Mouse (Mus musculus) neural tube, embryonic 12.5 days (tissue): ENCODE results near the gene Snd1. TPM values are rescaled to one million over a fixed set of nuclear protein-coding genes. Genes with fewer than 3 reads are reported as not detected.

Source experiments
- ATAC-seq: fragments of 200-750 bp; cut with Nextera tagmentation; 2 replicates; pipeline ENCODE4 v1.8.0; 2017; ENCODE audit warnings: low read depth, mild to moderate bottlenecking, moderate TSS enrichment, moderate library complexity; ENCODE audit not compliant: low FRiP score
- H3K27ac ChIP-seq: fragments of 300-500 bp; sonication (generic); 2 replicates; pipeline ENCODE4 v1.5.1; 2016
- H3K27me3 ChIP-seq: fragments of 300-500 bp; sonication (generic); replicated peaks from 2 replicates; pipeline ENCODE4 v1.6.1; 2016; ENCODE audit warnings: mild to moderate bottlenecking
- H3K36me3 ChIP-seq: fragments of 300-500 bp; sonication (generic); 2 replicates; pipeline ENCODE4 v1.6.1; 2016; ENCODE audit warnings: mild to moderate bottlenecking
- H3K4me1 ChIP-seq: fragments of 300-500 bp; sonication (generic); 2 replicates; pipeline ENCODE4 v1.6.1; 2016
- H3K4me2 ChIP-seq: fragments of 300-500 bp; sonication (generic); replicated peaks from 2 replicates; pipeline ENCODE4 v1.6.1; 2016; ENCODE audit warnings: mild to moderate bottlenecking
- H3K4me3 ChIP-seq: fragments of 300-500 bp; sonication (generic); 2 replicates; pipeline ENCODE4 v1.5.1; 2016
- H3K9ac ChIP-seq: fragments of 300-500 bp; sonication (generic); 2 replicates; pipeline ENCODE4 v1.6.1; 2016; ENCODE audit warnings: mild to moderate bottlenecking
- H3K9me3 ChIP-seq: fragments of 300-500 bp; sonication (generic); 2 replicates; pipeline ENCODE4 v1.6.1; 2016; ENCODE audit warnings: mild to moderate bottlenecking
- WGBS: fragments of 180-500 bp; shearing (Covaris S2); methylation state at CpG from one replicate; pipeline ENCODE4 v1.1.7; 2016; 5-methylcytosine and 5-hydroxymethylcytosine counted together
- polyA plus RNA-seq: library from polyadenylated mRNA; unstranded; fragments of >200 nt; fragmentation: Nextera tagmentation; extraction: Ambion mirVana; gene quantifications from 2 replicates; pipeline ENCODE4 v1.2.1, GENCODE M21; 2016

The Snd1 gene
- polyA plus RNA-seq, 1 experiment from 2014 or later: 101 TPM

GRCm38 (mm10) chr6:28583399-28583798 is 108.5 kb downstream of the Snd1 start:
- no peaks in the 10 kb centered on the region for H3K27me3 ChIP-seq
- H3K36me3 ChIP-seq: no peaks in the 10 kb centered on the region
- no peak overlapping the region for H3K4me2 ChIP-seq
- 0 out of 2 replicates have a peak, but pooled peaks cover 2% of the 10 kb centered on the region for H3K4me1 ChIP-seq
- no peaks in the 10 kb centered on the region for H3K9me3 ChIP-seq
- no peak overlapping the region for H3K4me3 ChIP-seq
- ATAC-seq: no peak
- no peak overlapping the region for H3K27ac ChIP-seq
- 91% methylated on average over 2 of the region's 2 CpGs for WGBS
- no peak overlapping the region for H3K9ac ChIP-seq

DNA sequence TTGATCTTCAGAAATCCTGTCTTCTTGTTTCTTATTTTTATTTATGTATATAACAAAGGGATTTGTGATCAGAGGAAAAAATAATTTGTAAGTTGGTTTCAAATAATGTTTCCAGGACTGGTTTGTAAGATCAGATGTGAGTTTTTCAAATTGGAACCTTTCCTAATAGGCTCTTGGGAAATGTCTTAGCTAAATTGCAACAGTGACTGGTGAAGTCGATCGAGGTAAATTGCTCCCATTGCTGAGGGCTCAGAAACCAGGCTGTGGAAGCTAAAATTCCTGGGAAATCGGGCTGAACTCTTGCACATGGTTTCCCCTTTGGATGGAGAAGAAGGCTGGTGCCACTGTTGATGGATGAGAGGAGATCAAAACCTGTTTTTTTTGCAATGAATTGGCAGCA is 111.9 kb downstream of the Snd1 start:
- Histone ChIP-seq H3K27ac (no peak overlapping the region), H3K9ac (no peak overlapping the region), H3K27me3 (no peaks in the 10 kb centered on the region), H3K4me2 (no peak overlapping the region), H3K36me3 (no peaks in the 10 kb centered on the region), H3K9me3 (no peaks in the 10 kb centered on the region), H3K4me3 (no peak overlapping the region), H3K4me1 (0 out of 2 replicates have a peak, but pooled peaks cover 2% of the 10 kb centered on the region)
- 80% methylated on average over 3 of the region's 3 CpGs for WGBS
- ATAC-seq: no peak

GRCm38 (mm10) chr6:28588494-28589171 is 113.7 kb downstream of the Snd1 start:
- no peaks in the 10 kb centered on the region for H3K36me3 ChIP-seq
- no peaks in the 10 kb centered on the region for H3K9me3 ChIP-seq
- no peak overlapping the region for H3K4me3 ChIP-seq
- H3K4me1 ChIP-seq: 0 out of 2 replicates have a peak, but pooled peaks cover 2% of the 10 kb centered on the region
- H3K9ac ChIP-seq: no peak overlapping the region
- ATAC-seq: no peak
- 83% methylated on average over 5 of the region's 5 CpGs for WGBS
- H3K4me2 ChIP-seq: no peak overlapping the region
- H3K27me3 ChIP-seq: no peaks in the 10 kb centered on the region
- H3K27ac ChIP-seq: no peak overlapping the region

DNA sequence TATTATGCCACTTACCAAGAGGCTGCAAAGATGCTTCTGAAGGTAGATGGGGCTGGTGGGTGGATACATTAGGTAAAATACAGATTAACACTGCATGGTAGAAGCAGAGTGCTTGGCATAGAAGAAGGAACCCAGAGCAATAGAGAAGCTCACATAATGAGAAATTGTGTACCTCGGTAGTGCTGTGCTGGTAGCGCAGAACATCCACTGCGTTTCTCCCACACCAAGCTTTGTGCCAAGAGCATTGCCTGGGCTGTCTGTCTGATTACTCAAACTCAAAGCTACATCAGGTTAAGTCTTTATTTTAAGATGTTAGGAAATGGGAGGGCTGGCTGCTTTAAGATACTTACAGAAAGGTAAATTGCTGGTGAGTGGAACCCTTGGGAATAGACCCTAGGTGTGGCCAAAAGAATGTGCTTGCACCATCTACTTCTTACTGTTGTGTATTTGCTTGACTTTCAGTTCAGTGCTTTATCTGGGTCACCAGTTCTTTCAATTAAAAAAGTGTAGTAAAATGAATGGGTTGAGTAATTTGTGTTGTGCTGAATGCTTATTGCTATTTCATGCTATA is 117.5 kb downstream of the Snd1 start:
- no peak for ATAC-seq

GRCm38 (mm10) chr6:28593708-28594107 is 118.8 kb downstream of the Snd1 start:
- Histone ChIP-seq H3K4me2 (no peak overlapping the region), H3K4me3 (no peak overlapping the region), H3K36me3 (no peaks in the 10 kb centered on the region), H3K27ac (no peak overlapping the region), H3K27me3 (no peaks in the 10 kb centered on the region), H3K4me1 (no peaks in the 10 kb centered on the region), H3K9ac (no peak overlapping the region), H3K9me3 (no peaks in the 10 kb centered on the region)
- ATAC-seq: no peak
- WGBS: 75% methylated on average over 3 of the region's 3 CpGs

More for the DNA sequence above, 117.5 kb downstream of the Snd1 start:
- Histone ChIP-seq H3K4me1 (0 out of 2 replicates have a peak, but pooled peaks cover 2% of the 10 kb centered on the region), H3K27me3 (no peaks in the 10 kb centered on the region), H3K27ac (no peak overlapping the region), H3K9me3 (no peaks in the 10 kb centered on the region), H3K4me3 (no peak overlapping the region), H3K36me3 (no peaks in the 10 kb centered on the region), H3K4me2 (no peak overlapping the region), H3K9ac (no peak overlapping the region)
- WGBS: 97% methylated on average over 3 of the region's 3 CpGs

DNA sequence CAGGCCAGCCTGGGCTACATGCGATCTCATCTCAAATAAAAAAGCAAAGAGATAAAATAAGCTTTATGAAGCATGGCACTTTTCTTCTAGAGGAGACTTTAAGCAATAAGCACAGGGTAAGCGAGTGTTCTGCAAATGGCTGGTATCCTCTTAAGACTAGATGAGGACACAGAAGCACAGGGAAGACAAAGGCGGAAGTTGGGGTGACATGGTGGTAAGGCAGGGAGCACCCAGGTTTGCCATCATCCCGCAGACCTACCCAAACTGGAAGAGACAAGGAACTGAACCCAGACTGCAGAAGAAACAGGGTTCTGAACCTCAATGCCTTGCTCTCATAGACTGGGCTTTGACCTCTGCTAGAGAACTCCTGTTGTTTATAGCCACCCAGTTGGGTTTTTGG is 119.8 kb downstream of the Snd1 start:
- H3K36me3 ChIP-seq: no peaks in the 10 kb centered on the region
- no peak overlapping the region for H3K4me3 ChIP-seq
- 0 out of 2 replicates have a peak, but pooled peaks cover 1% of the 10 kb centered on the region for H3K4me1 ChIP-seq
- H3K9me3 ChIP-seq: no peaks in the 10 kb centered on the region
- ATAC-seq: no peak
- no peaks in the 10 kb centered on the region for H3K27me3 ChIP-seq
- no peak overlapping the region for H3K9ac ChIP-seq
- 95% methylated on average over 4 of the region's 4 CpGs for WGBS
- H3K27ac ChIP-seq: no peak overlapping the region
- H3K4me2 ChIP-seq: no peak overlapping the region

DNA sequence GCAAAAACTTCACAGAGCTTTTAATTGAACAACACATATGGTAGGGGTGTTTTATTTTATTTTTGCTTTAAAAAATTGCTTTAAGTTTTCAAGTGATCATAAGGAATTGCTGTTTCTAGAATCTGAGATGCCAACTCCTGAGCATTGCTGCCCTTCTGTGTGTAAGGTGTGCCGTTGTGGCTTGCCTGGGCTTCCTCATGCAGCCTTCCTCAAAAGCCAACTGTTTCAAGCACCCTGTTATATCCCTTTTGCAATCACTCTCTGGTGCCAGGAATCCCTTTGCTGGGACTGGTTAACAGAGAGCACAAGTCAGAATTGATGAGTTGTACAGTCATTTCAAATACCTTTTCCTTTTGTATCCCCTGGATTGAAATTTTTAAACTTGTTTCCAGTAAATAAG is 120.3 kb downstream of the Snd1 start:
- H3K27ac ChIP-seq: no peak overlapping the region
- H3K9ac ChIP-seq: no peak overlapping the region
- no peaks in the 10 kb centered on the region for H3K9me3 ChIP-seq
- H3K4me1 ChIP-seq: 0 out of 2 replicates have a peak, but pooled peaks cover 4% of the 10 kb centered on the region
- WGBS: 91% methylated on average over 1 of the region's 1 CpGs
- no peaks in the 10 kb centered on the region for H3K27me3 ChIP-seq
- ATAC-seq: no peak
- no peak overlapping the region for H3K4me2 ChIP-seq
- H3K36me3 ChIP-seq: no peaks in the 10 kb centered on the region
- no peak overlapping the region for H3K4me3 ChIP-seq

GRCm38 (mm10) chr6:28597266-28597665 is 122.3 kb downstream of the Snd1 start:
- Histone ChIP-seq H3K27me3 (no peaks in the 10 kb centered on the region), H3K9me3 (no peaks in the 10 kb centered on the region), H3K4me3 (no peak overlapping the region), H3K27ac (no peak overlapping the region), H3K9ac (no peak overlapping the region), H3K4me2 (no peak overlapping the region), H3K4me1 (0 out of 2 replicates have a peak, but pooled peaks cover 4% of the 10 kb centered on the region), H3K36me3 (no peaks in the 10 kb centered on the region)
- 89% methylated on average over 5 of the region's 5 CpGs for WGBS
- ATAC-seq: no peak

GRCm38 (mm10) chr6:28599120-28599519 is 124.2 kb downstream of the Snd1 start:
- H3K4me3 ChIP-seq: no peak overlapping the region
- 0 out of 2 replicates have a peak, but pooled peaks cover 9% of the 10 kb centered on the region for H3K4me1 ChIP-seq
- no peak overlapping the region for H3K9ac ChIP-seq
- H3K27me3 ChIP-seq: no peaks in the 10 kb centered on the region
- no peak overlapping the region for H3K27ac ChIP-seq
- H3K9me3 ChIP-seq: no peaks in the 10 kb centered on the region
- no peak for ATAC-seq
- no peak overlapping the region for H3K4me2 ChIP-seq
- H3K36me3 ChIP-seq: no peaks in the 10 kb centered on the region
- 93% methylated on average over 5 of the region's 5 CpGs for WGBS

GRCm38 (mm10) chr6:28600404-28600803 is 125.5 kb downstream of the Snd1 start:
- 0 out of 2 replicates have a peak, but pooled peaks cover 9% of the 10 kb centered on the region for H3K4me1 ChIP-seq
- no peaks in the 10 kb centered on the region for H3K36me3 ChIP-seq
- no peak overlapping the region for H3K4me3 ChIP-seq
- no peak overlapping the region for H3K27ac ChIP-seq
- ATAC-seq: no peak
- no peaks in the 10 kb centered on the region for H3K27me3 ChIP-seq
- no peaks in the 10 kb centered on the region for H3K9me3 ChIP-seq
- H3K9ac ChIP-seq: no peak overlapping the region
- no peak overlapping the region for H3K4me2 ChIP-seq

- ATAC-seq: no peak
- WGBS: 78% methylated on average over 3 of the region's 3 CpGs
Observed at GRCm38 (mm10) chr6:28603401-28603800, 128.5 kb downstream of the Snd1 start.

GRCm38 (mm10) chr6:28603823-28604222 is 128.9 kb downstream of the Snd1 start:
- Histone ChIP-seq H3K36me3 (no peaks in the 10 kb centered on the region), H3K9ac (no peak overlapping the region), H3K4me3 (no peak overlapping the region), H3K4me1 (0 out of 2 replicates have a peak, but pooled peaks cover 9% of the 10 kb centered on the region), H3K4me2 (no peak overlapping the region), H3K27ac (no peak overlapping the region), H3K9me3 (no peaks in the 10 kb centered on the region), H3K27me3 (no peaks in the 10 kb centered on the region)
- WGBS: 69% methylated on average over 3 of the region's 3 CpGs
- ATAC-seq: no peak

More at GRCm38 (mm10) chr6:28603401-28603800, 128.5 kb downstream of the Snd1 start:
- no peaks in the 10 kb centered on the region for H3K27me3 ChIP-seq
- no peak overlapping the region for H3K4me2 ChIP-seq
- H3K27ac ChIP-seq: no peak overlapping the region
- H3K4me1 ChIP-seq: 0 out of 2 replicates have a peak, but pooled peaks cover 9% of the 10 kb centered on the region
- H3K9me3 ChIP-seq: no peaks in the 10 kb centered on the region
- no peak overlapping the region for H3K9ac ChIP-seq
- H3K4me3 ChIP-seq: no peak overlapping the region
- H3K36me3 ChIP-seq: no peaks in the 10 kb centered on the region
